Mouse (Mus musculus) lung, adult 2 months (tissue): ENCODE measurements around the gene Cyp2f2.

ENCODE experiments used
- CTCF ChIP-seq: fragments of 200-500 bp; IDR thresholded peaks from 2 replicates; pipeline ENCODE4 v1.5.1; 2011; ENCODE audit warnings: mild to moderate bottlenecking, low read length, control low read depth; ENCODE audit not compliant: insufficient read depth
- POLR2A ChIP-seq: fragments of 200-500 bp; IDR thresholded peaks from 2 replicates; pipeline ENCODE4 v1.6.1; 2011; ENCODE audit warnings: low read depth, mild to moderate bottlenecking, control low read depth, low read length, borderline replicate concordance; ENCODE audit errors: extremely low read depth

GRCm38 (mm10) chr7:27129811-27130210 lies 10.1 kb downstream of the Cyp2f2 start:
- TF ChIP-seq CTCF (no peak), POLR2A (no peak)
